Mouse (Mus musculus): ENCODE measurements around the gene AI854703.

GRCm38 (mm10) chr6:48582037-48582436 is 44.5 kb upstream of the AI854703 start:
- TF ChIP-seq CTCF (IDR thresholded peaks at IDR 0.05; ENCODE audit: borderline replicate concordance, extremely low read depth, insufficient read depth, insufficient read length) = peak; percentile 19; the same call in 1 of the 2 replicates
- TF ChIP-seq POLR2A (IDR thresholded peaks at IDR 0.05; ENCODE audit: borderline replicate concordance, extremely low read depth, insufficient read depth, insufficient read length, poor library complexity, severe bottlenecking) = no peak
